Mouse (Mus musculus) ovary, postnatal 14 days (tissue): ENCODE data around the gene Ncoa5.
A peak's percentile ranks its signal among the peaks of the same experiment; 100 is the strongest.

Experiments
- DNase-seq: peaks from one replicate; pipeline ENCODE4 v3.0.0; 2022; ENCODE audit warnings: low spot score

Ncoa5 gene

DNA sequence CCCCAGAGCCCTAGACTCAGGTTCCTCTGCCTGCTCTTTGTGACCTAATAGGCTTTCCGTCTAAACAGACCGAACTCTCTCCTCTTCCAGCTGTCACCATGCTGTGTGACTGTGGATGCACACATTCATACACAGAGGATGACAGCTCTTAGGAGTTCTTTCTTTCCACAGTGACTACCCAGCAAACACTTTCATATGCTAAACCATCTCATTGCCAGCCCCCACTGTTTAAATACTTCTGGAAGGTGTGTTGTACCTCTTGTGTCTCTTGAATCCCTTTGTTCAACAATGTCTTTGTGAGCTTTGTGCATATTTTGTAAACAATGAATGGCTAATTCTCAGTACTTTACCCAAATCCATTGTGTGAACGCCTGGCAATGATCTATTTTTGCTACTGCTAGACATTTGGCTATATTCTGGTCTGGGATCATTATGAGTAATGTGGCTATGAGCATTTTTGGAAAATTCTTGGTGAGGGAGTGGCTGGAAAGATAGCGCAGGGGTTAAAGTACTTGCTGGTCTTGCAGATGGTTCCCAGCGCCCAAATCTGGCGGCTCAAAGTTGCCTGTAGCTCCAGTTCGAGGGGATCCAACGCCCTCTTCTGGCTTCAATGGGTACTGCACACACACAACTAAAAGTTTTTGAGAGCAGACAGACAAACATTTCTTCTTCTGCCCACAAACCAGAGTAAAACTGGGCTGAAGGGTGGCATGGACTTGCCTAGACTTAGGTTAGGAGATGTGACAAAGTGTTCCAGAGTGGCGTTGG is 76.9 kb downstream of the Ncoa5 start:
- no peak for DNase-seq

DNA sequence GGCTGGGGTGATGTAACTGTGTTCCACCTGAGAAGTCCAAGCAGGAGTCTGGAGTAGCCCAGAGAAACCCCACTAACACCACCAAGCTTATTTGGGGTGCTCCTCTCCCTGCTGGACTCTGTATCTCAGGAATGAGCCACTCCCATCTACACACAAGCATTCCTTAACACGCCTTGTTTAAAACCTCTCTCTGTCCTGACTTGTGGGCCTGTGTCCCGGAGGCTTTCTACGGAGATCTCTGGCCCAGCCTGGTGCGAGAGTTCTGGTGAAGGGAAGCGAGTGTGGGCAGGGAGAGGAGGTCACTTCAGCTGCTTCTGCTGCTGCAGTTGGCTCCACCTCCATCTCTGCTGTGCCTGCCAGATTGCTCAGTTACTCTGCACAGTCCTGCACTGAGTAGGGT is 78.5 kb downstream of the Ncoa5 start:
- no peak for DNase-seq

DNA sequence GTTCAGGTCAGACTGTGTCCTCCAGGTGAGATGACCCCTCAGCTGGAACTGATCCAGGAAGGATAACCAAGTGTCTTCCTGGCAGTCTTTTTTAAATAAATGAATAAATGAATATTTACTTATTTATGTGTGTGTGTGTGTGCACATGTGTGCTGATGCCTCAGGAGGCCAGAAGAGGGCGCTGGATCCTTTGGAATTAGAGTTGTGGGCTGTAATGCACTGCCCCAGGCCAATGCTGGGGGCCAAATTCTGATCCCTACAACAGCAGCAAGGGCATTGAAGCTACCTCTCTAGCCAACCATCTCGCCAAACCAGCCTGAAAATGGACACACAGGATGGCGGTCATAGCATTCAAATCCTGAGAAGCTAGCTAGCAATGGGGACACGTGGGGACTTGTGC is 78.9 kb downstream of the Ncoa5 start:
- DNase-seq = no peak

DNA sequence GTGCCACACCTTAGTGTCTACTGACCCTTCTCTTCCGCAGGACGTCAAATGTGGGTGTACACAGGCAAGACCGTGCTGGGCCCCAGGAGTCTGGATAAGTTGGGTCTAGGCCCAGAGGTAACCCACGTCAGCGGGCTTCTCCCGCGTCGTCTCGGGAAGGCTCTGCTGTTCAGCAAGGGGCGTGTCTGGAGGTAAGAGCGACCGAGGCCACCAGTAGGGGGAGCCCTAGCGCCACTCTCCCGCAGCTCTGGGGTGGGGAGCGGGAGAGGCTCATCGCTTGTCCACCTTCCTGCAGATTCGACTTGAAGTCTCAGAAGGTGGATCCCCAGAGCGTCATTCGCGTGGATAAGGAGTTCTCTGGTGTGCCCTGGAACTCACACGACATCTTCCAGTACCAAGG is 81.4 kb downstream of the Ncoa5 start:
- DNase-seq = peak; percentile 75

DNA sequence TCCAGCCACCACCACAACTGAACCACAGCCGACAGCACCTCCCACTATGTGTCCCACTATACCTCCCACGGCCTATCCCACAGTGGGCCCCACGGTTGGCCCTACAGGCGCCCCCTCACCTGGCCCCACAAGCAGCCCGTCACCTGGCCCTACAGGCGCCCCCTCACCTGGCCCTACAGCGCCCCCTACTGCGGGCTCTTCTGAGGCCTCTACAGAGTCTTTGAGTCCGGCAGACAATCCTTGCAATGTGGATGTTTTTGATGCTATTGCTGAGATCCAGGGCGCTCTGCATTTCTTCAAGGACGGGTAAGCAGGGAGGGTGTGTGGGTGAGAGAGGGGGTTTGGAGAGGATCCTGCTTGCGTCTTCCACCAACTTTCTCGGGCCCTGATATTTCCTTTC is 82.2 kb downstream of the Ncoa5 start:
- DNase-seq = no peak

DNA sequence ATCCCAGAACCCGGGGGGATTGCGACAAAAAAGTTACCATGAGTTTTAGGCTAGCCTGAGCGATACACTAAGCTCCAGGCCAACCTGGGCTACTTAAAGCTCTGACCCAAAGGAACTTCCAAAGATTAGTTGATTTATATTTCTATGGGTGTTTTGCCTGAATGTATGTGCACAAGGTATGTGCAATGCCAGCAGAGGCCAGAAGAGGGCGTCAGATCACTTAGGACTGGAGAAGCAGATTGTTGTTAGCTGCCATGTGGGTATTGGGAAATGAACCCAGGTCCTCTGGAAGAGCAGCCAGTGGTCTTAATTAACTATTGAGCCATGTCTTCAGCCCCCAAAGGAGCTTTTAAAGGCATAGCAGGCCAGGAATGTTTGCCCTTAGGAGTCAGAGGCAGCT is 82.9 kb downstream of the Ncoa5 start:
- no peak for DNase-seq

DNA sequence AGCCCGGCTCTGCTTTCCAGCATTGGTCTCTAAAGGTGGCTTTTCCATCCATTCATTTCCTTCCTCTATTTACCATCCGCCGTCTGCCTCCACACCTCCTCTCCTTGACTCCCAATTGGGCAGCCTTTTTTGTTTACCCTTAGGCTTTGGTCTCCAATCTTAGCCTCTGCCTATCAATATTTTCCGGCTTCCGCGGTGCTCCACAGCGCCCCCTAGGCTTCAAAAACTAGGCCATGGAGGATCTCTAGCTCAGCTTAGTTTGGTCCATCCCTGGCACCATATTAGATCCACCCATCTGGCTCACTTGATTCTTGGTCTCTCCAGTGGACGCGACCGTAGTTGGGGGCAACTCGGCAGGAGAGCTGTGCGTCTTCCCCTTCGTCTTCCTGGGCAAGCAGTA is 84.2 kb downstream of the Ncoa5 start:
- no peak for DNase-seq
